Mouse (Mus musculus) layer of hippocampus, adult 6 months (tissue): ENCODE measurements around the gene Pear1. TPM values are rescaled to one million over a fixed set of nuclear protein-coding genes. Genes with fewer than 3 reads are reported as not detected.

Experiments
- long read RNA-seq, 2 experiments: library from polyadenylated mRNA; unstranded; transcript quantifications; one replicate each; pipeline ENCODE4 v2.0.0; 2019 to 2020
- polyA plus RNA-seq: library from polyadenylated mRNA; unstranded; fragments of <200 nt; fragmentation: Nextera tagmentation; gene quantifications from 2 replicates; pipeline ENCODE4 v1.2.3, GENCODE M21; 2021

Pear1 gene
- 2.2 and 3.1 TPM in 2 replicates for polyA plus RNA-seq
- long read RNA-seq, experiment 1, partial matches to known transcripts = 1 of 2 reads
- long read RNA-seq, experiment 1, other reads (novel, unspliced or antisense) = 1 of 2 reads
- long read RNA-seq, experiment 2, partial matches to known transcripts = 2 of 4 reads
- long read RNA-seq, experiment 2, other reads (novel, unspliced or antisense) = 2 of 4 reads

GRCm38 (mm10) chr3:87824206-87824605, at the start of gene Pear1:
Gene Pear1, minus strand, starts transcription at chr3:87824306.

GRCm38 (mm10) chr3:87846650-87847110, 22.6 kb upstream of the Pear1 start, which contains the start of gene Sh2d2a:
Gene Sh2d2a, plus strand, starts transcription at chr3:87846755.

GRCm38 (mm10) chr3:87796736-87797334, 27.3 kb downstream of the Pear1 start, which contains the start of gene Insrr:
Gene Insrr, plus strand, starts transcription at chr3:87796951.

GRCm38 (mm10) chr3:87794922-87795325, 29.2 kb downstream of the Pear1 start, which contains the start of gene Ntrk1:
Gene Ntrk1, minus strand, starts transcription at chr3:87795162.

GRCm38 (mm10) chr3:87748431-87748830, 75.7 kb downstream of the Pear1 start, which contains the start of gene Lrrc71:
Gene Lrrc71, minus strand, starts transcription at chr3:87748625.

Other genes with a start within 250 kb of the Pear1 start
- gene Arhgef11, start 206.7 kb downstream of the Pear1 start, polyA plus RNA-seq = 4.9 and 5.6 TPM in 2 replicates
- gene Lrrc71, start 75.7 kb downstream of the Pear1 start, polyA plus RNA-seq = 0.46 and 0.98 TPM in 2 replicates
- 0.18 and 0.49 TPM in 2 replicates for gene Ntrk1, start 29.1 kb downstream of the Pear1 start, polyA plus RNA-seq
- gene Insrr, start 27.4 kb downstream of the Pear1 start, polyA plus RNA-seq = 0.15 TPM in 1 of 2 replicates, not detected in the other
- gene Sh2d2a, start 22.4 kb upstream of the Pear1 start, polyA plus RNA-seq = 0.08 TPM in 1 of 2 replicates, not detected in the other
- 2.4 and 2.7 TPM in 2 replicates for gene Prcc, start 61.3 kb upstream of the Pear1 start, polyA plus RNA-seq
- 90.1 and 97.6 TPM in 2 replicates for gene Hdgf, start 82.0 kb upstream of the Pear1 start, polyA plus RNA-seq
- 77.3 and 83.4 TPM in 2 replicates for gene Mrpl24, start 95.2 kb upstream of the Pear1 start, polyA plus RNA-seq
- gene Isg20l2, start 106.0 kb upstream of the Pear1 start, polyA plus RNA-seq = 3.4 and 3.7 TPM in 2 replicates
- 8.3 and 10.7 TPM in 2 replicates for gene Rrnad1, start 106.4 kb upstream of the Pear1 start, polyA plus RNA-seq
- gene Crabp2, start 124.4 kb upstream of the Pear1 start, polyA plus RNA-seq = 2.6 and 10.6 TPM in 2 replicates
- 1.4 and 2.2 TPM in 2 replicates for gene Nes, start 146.8 kb upstream of the Pear1 start, polyA plus RNA-seq
- gene Bcan, start 175.9 kb upstream of the Pear1 start, polyA plus RNA-seq = 185 and 220 TPM in 2 replicates
- gene Hapln2, start 203.3 kb upstream of the Pear1 start, polyA plus RNA-seq = 12.8 and 16.0 TPM in 2 replicates
- gene Gpatch4, start 218.8 kb upstream of the Pear1 start, polyA plus RNA-seq = 18.0 and 18.5 TPM in 2 replicates
- gene Naxe, start 234.2 kb upstream of the Pear1 start, polyA plus RNA-seq = 237 TPM in 2 replicates